Mouse (Mus musculus) left cerebral cortex, postnatal 10 days (tissue): ENCODE results near the gene Tgfbr2. TPM values are rescaled to one million over a fixed set of nuclear protein-coding genes. Genes with fewer than 3 reads are reported as not detected.
"Not testable (repeated sequence)": the region's sequence is repeated elsewhere in the genome, so short reads cannot be mapped to it uniquely, and the experiment has no call there.

Experiments used
- DNase-seq, 2 experiments: peaks; one replicate each; pipeline ENCODE4 v3.0.0; 2021 to 2022; ENCODE audit warnings: low spot score in 2 of 2, mixed read lengths in 1 of 2; ENCODE audit errors: extremely low spot score in 1 of 2
- intact Hi-C: fragments of 180-260 bp; cut with DNase I; formaldehyde crosslinking; loops from one replicate; pipeline ENCODE4 v1.15.1; 2025
- total RNA-seq, 2 experiments: library from RNA; stranded (reverse); gene quantifications; 2 replicates each; pipeline ENCODE4 v1.2.3; 2021

Tgfbr2 gene
- total RNA-seq, 2 experiments from 2014 or later = 10.3 to 14.2 TPM

- DNase-seq = peak; percentile 84 to 90
- intact Hi-C loops = loop anchor here (5.0 kb wide), 1 partner anchor 334 kb away; no protein-coding TSS in a partner anchor
Observed at GRCm38 (mm10) chr9:116041787-116042186, 133.4 kb downstream of the Tgfbr2 start.

GRCm38 (mm10) chr9:116041369-116041768 lies 133.8 kb downstream of the Tgfbr2 start:
- DNase-seq = no peak
- intact Hi-C loops = loop anchor here (5.0 kb wide), 1 partner anchor 334 kb away; no protein-coding TSS in a partner anchor

DNA sequence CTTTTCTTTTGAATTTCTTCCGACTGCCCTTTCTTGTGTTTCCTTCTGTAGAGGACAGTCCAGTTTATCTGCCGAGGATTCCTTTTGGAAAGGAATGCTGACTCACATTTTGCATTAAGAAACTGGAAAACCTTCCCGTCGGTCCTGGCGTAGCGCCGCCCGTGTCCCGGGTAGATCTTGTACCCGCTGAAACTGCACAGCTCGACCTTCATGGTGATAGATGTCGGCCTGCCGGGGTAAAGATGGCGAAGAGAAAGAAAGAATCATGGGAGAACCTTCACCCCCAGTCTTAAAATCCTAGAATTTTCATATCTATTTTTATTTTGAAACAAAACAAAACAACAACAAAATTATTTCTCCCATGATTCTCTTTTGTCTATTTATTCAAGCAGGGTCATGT lies 134.3 kb downstream of the Tgfbr2 start:
- intact Hi-C loops = loop anchor here (5.0 kb wide), 1 partner anchor 334 kb away; no protein-coding TSS in a partner anchor
- not testable (repeated sequence) for DNase-seq

DNA sequence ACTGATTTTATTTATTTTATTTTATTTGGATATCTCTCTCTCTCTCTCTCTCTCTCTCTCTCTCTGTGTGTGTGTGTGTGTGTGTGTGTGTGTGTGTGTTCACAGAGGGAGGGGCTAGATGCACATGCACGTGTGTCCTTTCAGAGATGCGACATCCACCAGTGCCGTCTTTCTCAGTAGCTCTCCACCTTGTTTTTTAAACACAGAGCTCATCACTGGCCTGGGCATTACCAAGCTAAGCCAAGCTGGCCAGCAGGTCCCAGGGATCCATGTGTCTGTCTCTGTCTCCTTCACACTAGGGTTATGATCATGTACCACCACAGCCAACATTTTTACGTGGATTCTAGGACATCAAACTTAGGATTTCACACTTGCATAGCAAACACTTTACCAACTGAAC lies 135.2 kb downstream of the Tgfbr2 start:
- no peak for DNase-seq
- intact Hi-C loops = loop anchor here (5.0 kb wide), 1 partner anchor 333 kb away; no protein-coding TSS in a partner anchor

GRCm38 (mm10) chr9:116038275-116038674 lies 136.9 kb downstream of the Tgfbr2 start:
- intact Hi-C loops = no loop called here

More at GRCm38 (mm10) chr9:116038275-116038674, 136.9 kb downstream of the Tgfbr2 start:
- no peak for DNase-seq
